Mouse (Mus musculus): Measurements from ENCODE around the gene Usf3. TPM values are rescaled to one million over a fixed set of nuclear protein-coding genes. Genes with fewer than 3 reads are reported as not detected.

Gene Usf3
- polyA plus RNA-seq, 1 experiment from 2014 or later, result 5.8 TPM

GRCm38 (mm10) chr16:44182597-44182996 is 9.6 kb downstream of the Usf3 start:
- H3K4me2 ChIP-seq (ENCODE audit: low read depth, low read length, severe bottlenecking), result no peak overlapping the region
- H3K9me3 ChIP-seq (ENCODE audit: control insufficient read depth, low read length), result no peaks in the 10 kb centered on the region
- H3K4me1 ChIP-seq (replicated peaks; ENCODE audit: control insufficient read depth, insufficient read depth, low read length), result no peaks in the 10 kb centered on the region
- no peaks in the 10 kb centered on the region for H3K36me3 ChIP-seq (ENCODE audit: control insufficient read depth, insufficient read depth, low read length)
- WGBS, result 93% methylated on average over 1 of the region's 1 CpGs
- no peak overlapping the region for H3K9ac ChIP-seq (ENCODE audit: low read length)
- no peaks in the 10 kb centered on the region for H3K27me3 ChIP-seq (ENCODE audit: control insufficient read depth, insufficient read depth, low read length)
- no peak overlapping the region for H3K4me3 ChIP-seq (ENCODE audit: low read depth, low read length)
- ATAC-seq (replicated peaks; ENCODE audit: low FRiP score) (no peak), DNase-seq (ENCODE audit: low spot score) (no peak)
- H3K27ac ChIP-seq (ENCODE audit: low read depth, low read length), result no peak overlapping the region

GRCm38 (mm10) chr16:44184769-44185168 is 11.7 kb downstream of the Usf3 start:
- 80% methylated on average over 3 of the region's 3 CpGs for WGBS
- H3K27me3 ChIP-seq (ENCODE audit: control insufficient read depth, insufficient read depth, low read length), result no peaks in the 10 kb centered on the region
- no peak overlapping the region for H3K27ac ChIP-seq (ENCODE audit: low read depth, low read length)
- no peaks in the 10 kb centered on the region; the same call in 1 of the 2 replicates for H3K36me3 ChIP-seq (ENCODE audit: control insufficient read depth, insufficient read depth, low read length)
- no peak for ATAC-seq (replicated peaks; ENCODE audit: low FRiP score)
- no peaks in the 10 kb centered on the region for H3K4me1 ChIP-seq (replicated peaks; ENCODE audit: control insufficient read depth, insufficient read depth, low read length)
- H3K9ac ChIP-seq (ENCODE audit: low read length), result no peak overlapping the region
- no peaks in the 10 kb centered on the region for H3K9me3 ChIP-seq (ENCODE audit: control insufficient read depth, low read length)
- no peak overlapping the region for H3K4me2 ChIP-seq (ENCODE audit: low read depth, low read length, severe bottlenecking)
- no peak overlapping the region for H3K4me3 ChIP-seq (ENCODE audit: low read depth, low read length)
- no peak for DNase-seq (ENCODE audit: low spot score)

- WGBS, result 96% methylated on average over 4 of the region's 4 CpGs
- H3K27me3 ChIP-seq (ENCODE audit: control insufficient read depth, insufficient read depth, low read length), result no peaks in the 10 kb centered on the region
- H3K27ac ChIP-seq (ENCODE audit: low read depth, low read length), result no peak overlapping the region
- no peaks in the 10 kb centered on the region for H3K9me3 ChIP-seq (ENCODE audit: control insufficient read depth, low read length)
- DNase-seq (ENCODE audit: low spot score) (no peak), ATAC-seq (replicated peaks; ENCODE audit: low FRiP score) (no peak)
- no peak overlapping the region for H3K4me3 ChIP-seq (ENCODE audit: low read depth, low read length)
- no peaks in the 10 kb centered on the region; the same call in 1 of the 2 replicates for H3K36me3 ChIP-seq (ENCODE audit: control insufficient read depth, insufficient read depth, low read length)
- H3K9ac ChIP-seq (ENCODE audit: low read length), result no peak overlapping the region
- H3K4me1 ChIP-seq (replicated peaks; ENCODE audit: control insufficient read depth, insufficient read depth, low read length), result no peaks in the 10 kb centered on the region
- no peak overlapping the region for H3K4me2 ChIP-seq (ENCODE audit: low read depth, low read length, severe bottlenecking)
Measured at GRCm38 (mm10) chr16:44187172-44187571, 14.1 kb downstream of the Usf3 start.

GRCm38 (mm10) chr16:44188766-44189165 is 15.7 kb downstream of the Usf3 start:
- H3K4me3 ChIP-seq (ENCODE audit: low read depth, low read length), result no peak overlapping the region
- no peaks in the 10 kb centered on the region; the same call in 1 of the 2 replicates for H3K36me3 ChIP-seq (ENCODE audit: control insufficient read depth, insufficient read depth, low read length)
- no peaks in the 10 kb centered on the region for H3K27me3 ChIP-seq (ENCODE audit: control insufficient read depth, insufficient read depth, low read length)
- H3K9ac ChIP-seq (ENCODE audit: low read length), result no peak overlapping the region
- H3K4me1 ChIP-seq (replicated peaks; ENCODE audit: control insufficient read depth, insufficient read depth, low read length), result no peaks in the 10 kb centered on the region
- H3K4me2 ChIP-seq (ENCODE audit: low read depth, low read length, severe bottlenecking), result no peak overlapping the region
- H3K27ac ChIP-seq (ENCODE audit: low read depth, low read length), result no peak overlapping the region
- no peaks in the 10 kb centered on the region for H3K9me3 ChIP-seq (ENCODE audit: control insufficient read depth, low read length)
- WGBS, result 91% methylated on average over 3 of the region's 3 CpGs
- DNase-seq (ENCODE audit: low spot score), result no peak
- ATAC-seq (replicated peaks; ENCODE audit: low FRiP score), result no peak

- no peaks in the 10 kb centered on the region for H3K4me1 ChIP-seq (replicated peaks; ENCODE audit: control insufficient read depth, insufficient read depth, low read length)
- no peaks in the 10 kb centered on the region for H3K27me3 ChIP-seq (ENCODE audit: control insufficient read depth, insufficient read depth, low read length)
- H3K9me3 ChIP-seq (ENCODE audit: control insufficient read depth, low read length), result no peaks in the 10 kb centered on the region
- H3K4me3 ChIP-seq (ENCODE audit: low read depth, low read length), result no peak overlapping the region
- DNase-seq (ENCODE audit: low spot score) (no peak), ATAC-seq (replicated peaks; ENCODE audit: low FRiP score) (no peak)
- H3K4me2 ChIP-seq (ENCODE audit: low read depth, low read length, severe bottlenecking), result no peak overlapping the region
- no peak overlapping the region for H3K27ac ChIP-seq (ENCODE audit: low read depth, low read length)
- WGBS, result 94% methylated on average over 6 of the region's 6 CpGs
- H3K36me3 ChIP-seq (ENCODE audit: control insufficient read depth, insufficient read depth, low read length), result no peaks in the 10 kb centered on the region; the same call in 1 of the 2 replicates
- no peak overlapping the region for H3K9ac ChIP-seq (ENCODE audit: low read length)
Measured at GRCm38 (mm10) chr16:44190032-44190431, 17.0 kb downstream of the Usf3 start.

GRCm38 (mm10) chr16:44190968-44191367 is 17.9 kb downstream of the Usf3 start:
- whole genome bisulfite sequencing, result 98% methylated on average over 2 of the region's 2 CpGs
- no peak overlapping the region for H3K27ac ChIP-seq (ENCODE audit: low read depth, low read length)
- no peak for ATAC-seq (replicated peaks; ENCODE audit: low FRiP score)
- no peaks in the 10 kb centered on the region; the same call in 1 of the 2 replicates for H3K36me3 ChIP-seq (ENCODE audit: control insufficient read depth, insufficient read depth, low read length)
- DNase-seq (ENCODE audit: low spot score), result no peak
- no peak overlapping the region for H3K4me2 ChIP-seq (ENCODE audit: low read depth, low read length, severe bottlenecking)
- no peaks in the 10 kb centered on the region for H3K27me3 ChIP-seq (ENCODE audit: control insufficient read depth, insufficient read depth, low read length)
- no peak overlapping the region for H3K9ac ChIP-seq (ENCODE audit: low read length)
- no peak overlapping the region for H3K4me3 ChIP-seq (ENCODE audit: low read depth, low read length)
- no peaks in the 10 kb centered on the region for H3K4me1 ChIP-seq (replicated peaks; ENCODE audit: control insufficient read depth, insufficient read depth, low read length)
- no peaks in the 10 kb centered on the region for H3K9me3 ChIP-seq (ENCODE audit: control insufficient read depth, low read length)

- DNase-seq (ENCODE audit: low spot score) (no peak), ATAC-seq (replicated peaks; ENCODE audit: low FRiP score) (no peak)
- Histone ChIP-seq H3K27me3 (ENCODE audit: control insufficient read depth, insufficient read depth, low read length) (no peaks in the 10 kb centered on the region), H3K9me3 (ENCODE audit: control insufficient read depth, low read length) (no peaks in the 10 kb centered on the region), H3K9ac (ENCODE audit: low read length) (no peak overlapping the region), H3K36me3 (ENCODE audit: control insufficient read depth, insufficient read depth, low read length) (no peaks in the 10 kb centered on the region; the same call in 1 of the 2 replicates), H3K4me3 (ENCODE audit: low read depth, low read length) (no peak overlapping the region), H3K4me2 (ENCODE audit: low read depth, low read length, severe bottlenecking) (no peak overlapping the region), H3K27ac (ENCODE audit: low read depth, low read length) (no peak overlapping the region), H3K4me1 (replicated peaks; ENCODE audit: control insufficient read depth, insufficient read depth, low read length) (no peaks in the 10 kb centered on the region)
- WGBS, result 93% methylated on average over 14 of the region's 14 CpGs
Measured at GRCm38 (mm10) chr16:44199066-44199703, 26.1 kb downstream of the Usf3 start.

GRCm38 (mm10) chr16:44200146-44200545 is 27.1 kb downstream of the Usf3 start:
- ATAC-seq (replicated peaks; ENCODE audit: low FRiP score) (no peak), DNase-seq (ENCODE audit: low spot score) (no peak)
- H3K4me1 ChIP-seq (replicated peaks; ENCODE audit: control insufficient read depth, insufficient read depth, low read length), result no peaks in the 10 kb centered on the region
- no peaks in the 10 kb centered on the region for H3K9me3 ChIP-seq (ENCODE audit: control insufficient read depth, low read length)
- H3K9ac ChIP-seq (ENCODE audit: low read length), result no peak overlapping the region
- WGBS, result 90% methylated on average over 4 of the region's 4 CpGs
- no peak overlapping the region for H3K27ac ChIP-seq (ENCODE audit: low read depth, low read length)
- no peak overlapping the region for H3K4me3 ChIP-seq (ENCODE audit: low read depth, low read length)
- H3K36me3 ChIP-seq (ENCODE audit: control insufficient read depth, insufficient read depth, low read length), result no peaks in the 10 kb centered on the region; the same call in 1 of the 2 replicates
- no peaks in the 10 kb centered on the region for H3K27me3 ChIP-seq (ENCODE audit: control insufficient read depth, insufficient read depth, low read length)
- no peak overlapping the region for H3K4me2 ChIP-seq (ENCODE audit: low read depth, low read length, severe bottlenecking)

GRCm38 (mm10) chr16:44204331-44204730 is 31.3 kb downstream of the Usf3 start:
- Histone ChIP-seq H3K27ac (ENCODE audit: low read depth, low read length) (no peak overlapping the region), H3K27me3 (ENCODE audit: control insufficient read depth, insufficient read depth, low read length) (no peaks in the 10 kb centered on the region), H3K4me1 (replicated peaks; ENCODE audit: control insufficient read depth, insufficient read depth, low read length) (no peaks in the 10 kb centered on the region), H3K9ac (ENCODE audit: low read length) (no peak overlapping the region), H3K4me3 (ENCODE audit: low read depth, low read length) (no peak overlapping the region), H3K36me3 (ENCODE audit: control insufficient read depth, insufficient read depth, low read length) (no peaks in the 10 kb centered on the region; the same call in 1 of the 2 replicates), H3K9me3 (ENCODE audit: control insufficient read depth, low read length) (no peaks in the 10 kb centered on the region), H3K4me2 (ENCODE audit: low read depth, low read length, severe bottlenecking) (no peak overlapping the region)
- ATAC-seq (replicated peaks; ENCODE audit: low FRiP score) (no peak), DNase-seq (ENCODE audit: low spot score) (no peak)
- 92% methylated on average over 6 of the region's 6 CpGs for WGBS

Data from forebrain, embryonic 11.5 days (tissue).